Mouse (Mus musculus) kidney, adult 2 months (tissue): ENCODE data around the gene Eif1.

ENCODE experiments used
- CTCF ChIP-seq: fragments of 200-500 bp; conservative IDR thresholded peaks from 2 replicates; pipeline ENCODE4 v1.5.1; 2011; ENCODE audit warnings: low read depth, mild to moderate bottlenecking, control low read depth, low read length, moderate library complexity, mixed read lengths; ENCODE audit not compliant: insufficient read depth, insufficient read length
- POLR2A ChIP-seq: fragments of 200-500 bp; IDR thresholded peaks from one replicate; pipeline ENCODE4 v1.6.1; 2011; ENCODE audit warnings: low read depth, low read length, control low read depth

- peak; percentile 94 for TF ChIP-seq CTCF
- no peak for TF ChIP-seq POLR2A
Observed at GRCm38 (mm10) chr11:100362209-100362978, 42.7 kb downstream of the Eif1 start.
